Mouse (Mus musculus): ENCODE results near the gene Naa20.

The Naa20 gene

DNA sequence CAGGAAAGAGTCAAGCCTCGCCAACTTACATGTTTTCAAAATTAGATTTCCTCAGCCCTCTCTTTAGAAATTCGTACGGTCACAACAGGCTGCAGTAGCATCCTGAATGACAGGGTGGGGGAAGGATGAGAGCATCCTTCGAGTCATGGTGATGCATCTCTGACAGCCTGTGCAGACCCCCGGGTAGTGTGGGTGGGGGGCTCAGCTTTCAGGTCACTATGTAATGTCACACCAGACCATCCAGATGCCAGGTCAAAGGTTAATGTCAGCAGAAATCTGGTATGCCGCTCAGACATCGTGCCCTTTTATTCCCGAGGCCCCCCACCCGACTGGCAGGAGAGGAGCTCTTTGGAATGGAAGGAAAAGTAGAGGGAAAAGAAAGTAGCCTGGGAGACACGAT, 48.3 kb downstream of the Naa20 start:
- no peak for DNase-seq (ENCODE audit: low read depth, low spot score)

DNA sequence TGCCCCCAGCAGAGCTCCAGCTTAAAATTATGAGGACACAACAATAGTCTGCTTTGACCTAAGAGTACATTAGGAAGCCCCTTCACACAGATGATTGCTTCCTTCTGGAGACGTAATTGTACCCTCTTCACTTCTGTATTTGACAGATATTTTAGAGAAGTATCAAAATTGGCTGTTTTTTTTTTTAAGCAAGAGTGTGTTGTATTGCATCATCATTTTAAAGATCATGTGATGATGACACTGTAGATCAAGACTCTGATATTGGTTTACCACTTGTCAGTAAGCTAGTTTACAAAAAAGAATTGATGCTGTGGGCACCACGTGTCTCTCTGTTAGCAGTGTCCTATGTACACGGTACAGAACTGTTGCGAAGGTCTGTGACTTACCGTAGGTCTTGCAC, 50.8 kb downstream of the Naa20 start:
- no peak for DNase-seq (ENCODE audit: low read depth, low spot score)

DNA sequence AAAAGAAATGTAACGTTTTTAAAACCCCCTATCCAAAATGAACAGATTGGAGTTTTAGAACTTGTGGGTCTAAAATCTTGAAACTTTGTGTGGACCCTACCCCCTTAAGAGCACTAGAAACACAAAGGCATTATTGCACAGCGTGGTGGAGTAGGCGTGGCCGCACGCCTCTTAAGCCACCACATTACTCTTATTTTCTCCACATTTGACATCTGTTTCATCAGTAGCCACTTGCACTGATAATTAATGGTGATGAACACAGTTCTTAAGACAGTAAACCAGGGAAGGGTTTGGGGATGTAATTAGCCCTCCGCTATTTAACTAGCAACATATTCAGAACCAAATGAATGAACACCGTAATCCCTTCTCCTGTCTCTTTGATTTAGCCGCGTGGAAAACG, 53.9 kb downstream of the Naa20 start:
- DNase-seq (ENCODE audit: low read depth, low spot score): no peak

DNA sequence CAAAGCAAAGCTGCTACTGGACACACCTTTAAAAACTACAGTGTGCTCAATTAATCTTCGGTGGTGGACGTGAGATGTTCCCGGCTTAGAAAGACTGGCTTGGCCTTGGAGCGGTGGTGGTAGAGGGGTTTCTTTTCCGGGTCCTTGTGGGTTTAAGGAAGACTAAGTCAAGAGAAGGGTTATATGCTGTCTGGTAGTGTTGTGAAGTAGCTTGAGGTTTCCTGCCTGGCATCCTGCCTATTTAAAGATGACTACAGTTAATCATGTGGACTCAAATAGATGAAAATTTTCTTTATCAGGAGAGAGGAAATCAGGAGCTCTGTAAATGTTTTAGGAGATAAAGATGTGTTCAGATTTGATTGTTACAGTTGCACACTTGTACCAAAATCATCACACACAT, 54.4 kb downstream of the Naa20 start:
- no peak for DNase-seq (ENCODE audit: low read depth, low spot score)

- peak; percentile 24 for DNase-seq (ENCODE audit: low read depth, low spot score)
These were observed 55.6 kb downstream of the Naa20 start for GRCm38 (mm10) chr2:145957450-145957849.

DNA sequence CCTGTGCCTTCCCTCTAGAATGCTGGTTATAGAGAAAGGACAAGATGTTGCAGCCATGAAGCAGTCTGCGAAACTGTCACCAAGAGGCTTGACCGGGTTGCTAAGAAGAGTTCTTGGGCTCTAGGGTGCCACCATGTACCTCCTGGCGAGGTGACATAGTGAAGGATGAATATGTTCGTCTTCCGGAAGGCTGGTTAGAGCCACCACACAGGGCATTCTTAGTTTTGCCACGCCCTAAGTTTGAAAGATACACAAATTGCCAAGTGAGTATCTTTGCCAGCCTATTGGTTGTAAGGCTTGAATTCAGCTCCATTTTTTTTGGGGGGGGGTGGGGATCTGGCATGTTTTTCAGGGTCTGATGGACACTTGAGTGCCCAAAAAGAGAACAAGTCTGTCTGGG, 56.2 kb downstream of the Naa20 start:
- no peak for DNase-seq (ENCODE audit: low read depth, low spot score)

- no peak for DNase-seq (ENCODE audit: low read depth, low spot score)
These were observed 56.7 kb downstream of the Naa20 start for GRCm38 (mm10) chr2:145958551-145958950.

GRCm38 (mm10) chr2:145961861-145962260, 60.0 kb downstream of the Naa20 start:
- DNase-seq (ENCODE audit: low read depth, low spot score): no peak
